Mouse (Mus musculus): ENCODE results near the gene Pycard.
"Not testable (repeated sequence)": the region's sequence is repeated elsewhere in the genome, so short reads cannot be mapped to it uniquely, and the experiment has no call there.

Gene Pycard

DNA sequence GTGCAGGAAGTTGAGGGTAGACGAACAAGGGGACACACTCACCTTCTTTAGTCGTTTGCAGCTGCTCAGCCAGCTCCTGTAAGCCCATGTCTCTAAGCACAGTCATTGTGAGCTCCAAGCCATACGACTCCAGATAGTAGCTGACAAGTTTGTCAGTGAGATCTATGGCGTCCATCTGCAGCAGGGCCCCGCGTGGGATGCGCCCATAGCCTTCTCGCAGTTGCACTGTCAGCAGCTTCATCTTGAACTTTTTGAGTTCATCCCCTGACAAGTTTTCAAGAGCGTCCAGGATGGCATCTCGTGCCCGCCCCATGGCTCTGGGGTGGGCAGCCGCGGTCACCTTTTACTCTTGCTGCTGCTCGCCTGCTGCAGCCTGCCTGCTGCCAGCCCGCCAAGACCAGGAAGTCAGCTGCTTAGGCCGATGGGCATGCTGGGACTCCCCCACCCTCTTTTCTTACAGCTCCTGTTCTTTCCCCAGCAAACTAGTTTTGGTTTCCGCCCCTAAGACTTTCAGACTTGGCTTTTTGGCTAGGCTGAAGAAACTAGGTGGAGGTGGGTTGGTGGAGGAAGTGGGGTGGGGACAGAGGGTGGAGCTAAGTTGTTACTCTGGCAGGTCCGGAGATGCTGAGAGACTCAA lies at the start of gene Pycard:
Gene Pycard (minus strand): TSS at position 527 of the 637 bp plus-strand sequence.
- DNase-seq (ENCODE audit: inconsistent age in 2 of 2, low spot score in 1 of 2): peak; percentile 38 to 74

DNA sequence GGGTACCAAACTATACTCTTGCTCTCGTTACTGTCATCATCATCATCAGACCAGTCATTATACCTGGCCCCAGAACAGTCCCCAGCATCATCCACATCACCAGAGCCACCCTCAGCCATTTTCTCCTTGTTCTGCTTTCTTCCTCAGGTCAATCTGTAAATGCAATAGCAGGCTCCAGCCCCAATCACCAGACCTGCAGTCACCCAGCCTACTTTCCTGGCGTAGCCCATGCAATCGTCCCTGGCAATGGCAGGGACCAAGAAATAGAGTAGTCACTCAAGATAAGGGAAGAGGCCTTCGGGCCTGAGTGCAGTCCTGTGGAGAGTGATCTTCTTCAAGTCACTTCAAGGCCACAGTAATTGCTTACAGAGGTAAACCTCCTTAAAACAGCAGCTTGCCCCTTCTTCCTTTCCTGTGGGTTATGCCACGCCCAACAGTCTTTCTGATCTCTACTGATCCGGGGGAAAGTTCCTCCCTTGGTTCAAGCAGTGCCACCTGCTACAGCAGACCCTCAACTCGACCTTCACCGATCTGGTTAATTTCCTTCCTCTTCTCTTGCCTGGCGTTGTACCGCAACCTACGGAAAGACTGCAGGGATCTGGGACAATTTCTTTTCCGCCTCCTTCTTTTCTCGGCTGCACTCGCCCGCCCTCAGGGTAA lies 48.6 kb upstream of the Pycard start:
- DNase-seq (ENCODE audit: inconsistent age in 2 of 2, low spot score in 1 of 2): not testable (repeated sequence)

DNA sequence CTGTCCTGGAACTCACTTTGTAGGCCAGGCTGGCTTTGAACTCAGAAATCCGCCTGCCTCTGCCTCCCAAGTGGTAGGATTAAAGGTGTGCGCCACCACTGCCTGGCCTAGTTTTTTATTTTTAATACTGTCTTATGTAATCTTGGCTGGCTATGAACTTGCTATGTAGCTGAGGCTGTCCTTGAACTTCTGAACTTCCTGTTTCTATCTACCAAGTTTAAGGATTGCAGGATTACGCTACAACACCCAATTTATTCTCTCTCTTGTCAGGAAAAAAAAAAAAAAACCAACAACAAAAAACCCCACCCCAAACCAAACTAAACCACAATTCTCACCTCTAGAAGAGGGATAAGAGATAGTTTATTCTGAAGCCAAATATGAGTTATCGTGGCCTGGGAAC lies 39.9 kb upstream of the Pycard start:
- DNase-seq (ENCODE audit: inconsistent age in 2 of 2, low spot score in 1 of 2): no peak

DNA sequence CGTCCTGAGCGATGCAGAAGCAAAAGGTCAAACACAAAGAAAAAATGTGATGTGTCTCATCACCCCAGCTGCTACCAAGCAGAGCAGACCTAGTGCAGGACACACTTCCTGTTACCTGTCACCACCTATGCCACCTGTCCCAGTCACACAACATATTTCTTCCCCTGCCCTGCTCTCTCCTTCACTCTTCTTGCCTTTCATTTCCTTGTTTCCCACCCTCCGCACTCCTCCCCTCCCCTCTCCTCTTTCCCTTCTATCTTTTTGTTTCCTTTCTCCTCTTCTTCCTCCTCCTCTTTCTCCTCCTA lies 39.3 kb upstream of the Pycard start:
- DNase-seq (ENCODE audit: inconsistent age in 2 of 2, low spot score in 1 of 2): no peak

DNA sequence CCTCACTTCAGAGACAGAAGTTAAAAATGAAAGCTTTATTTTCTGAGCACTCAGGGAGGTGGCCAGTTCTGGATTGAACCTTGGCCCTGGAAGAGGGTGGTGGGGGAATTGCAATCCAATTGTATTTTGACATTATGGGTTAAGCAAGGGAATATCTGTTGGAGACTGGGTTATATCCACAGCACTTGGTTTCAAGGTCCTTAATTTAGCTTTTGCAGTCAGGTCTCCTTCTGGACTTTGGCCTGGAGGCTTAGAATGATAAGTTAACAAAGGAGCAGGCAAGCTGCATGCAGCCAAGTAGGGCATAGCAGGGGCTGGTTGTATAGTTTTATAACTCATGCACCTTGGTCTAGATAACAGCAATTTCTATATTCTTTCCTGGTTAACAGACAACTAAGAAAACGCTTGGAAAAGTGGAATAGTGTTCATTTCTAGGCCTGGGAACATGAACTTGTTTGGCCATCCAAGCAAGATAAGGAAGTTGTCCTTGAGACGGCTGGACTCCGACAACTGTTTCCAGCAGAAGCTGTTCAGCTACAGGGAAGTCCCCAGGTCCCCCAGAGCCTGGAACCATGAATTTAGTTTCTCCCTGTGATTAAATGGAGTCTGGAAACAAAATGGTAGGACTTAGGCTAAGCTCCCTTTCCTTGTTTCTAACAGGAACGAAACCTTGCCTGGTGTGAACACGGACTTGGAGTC lies 38.8 kb upstream of the Pycard start:
- DNase-seq (ENCODE audit: inconsistent age in 2 of 2, low spot score in 1 of 2): peak; percentile 18 to 66

DNA sequence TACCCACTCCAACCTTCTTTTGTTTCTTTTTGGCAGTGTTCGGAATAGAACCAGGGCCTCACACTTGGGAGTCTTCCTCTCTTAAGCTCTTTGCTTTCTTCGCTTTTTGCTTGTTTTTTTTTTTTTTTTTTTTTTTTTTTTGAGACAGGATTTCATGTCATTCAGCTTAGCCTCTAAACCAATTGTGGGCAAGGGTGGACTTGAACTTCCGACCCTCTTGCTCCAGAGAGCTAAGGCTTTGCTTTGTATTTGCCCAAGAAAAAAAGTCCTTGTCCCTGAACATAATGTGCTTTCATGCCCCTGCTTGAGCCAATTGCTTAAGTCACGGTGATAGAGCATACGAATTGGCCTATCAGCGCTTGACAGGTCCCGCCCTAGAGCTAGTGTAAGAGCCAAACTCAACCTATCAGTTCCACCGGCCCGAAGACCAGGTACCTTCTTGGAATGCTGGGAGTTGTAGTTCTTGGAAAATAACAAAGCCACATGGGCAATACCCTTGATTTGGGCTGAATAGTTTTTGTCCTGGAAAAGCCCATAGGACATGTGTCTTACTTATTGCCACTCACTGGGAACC lies 37.8 kb upstream of the Pycard start:
- DNase-seq (ENCODE audit: inconsistent age in 2 of 2, low spot score in 1 of 2): no peak

DNA sequence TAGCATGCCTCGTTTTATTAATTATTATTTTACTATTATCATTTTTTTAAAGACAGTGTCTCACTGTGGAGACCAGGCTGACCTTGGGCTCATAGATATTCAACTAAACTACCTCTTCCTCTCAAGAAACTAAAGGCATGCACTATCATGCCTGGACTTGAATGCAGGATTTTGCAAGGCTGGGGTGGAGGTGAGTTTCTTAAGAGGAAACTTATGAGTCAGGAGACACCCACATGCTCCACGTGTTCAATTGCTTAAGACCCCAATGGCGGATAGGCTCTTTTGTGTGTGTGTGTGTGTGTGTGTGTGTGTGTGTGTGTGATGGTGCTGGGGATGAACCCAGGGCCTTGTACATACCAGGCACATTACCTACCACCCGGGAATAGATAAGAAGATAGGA lies 31.7 kb upstream of the Pycard start:
- no peak for DNase-seq (ENCODE audit: inconsistent age in 2 of 2, low spot score in 1 of 2)

DNA sequence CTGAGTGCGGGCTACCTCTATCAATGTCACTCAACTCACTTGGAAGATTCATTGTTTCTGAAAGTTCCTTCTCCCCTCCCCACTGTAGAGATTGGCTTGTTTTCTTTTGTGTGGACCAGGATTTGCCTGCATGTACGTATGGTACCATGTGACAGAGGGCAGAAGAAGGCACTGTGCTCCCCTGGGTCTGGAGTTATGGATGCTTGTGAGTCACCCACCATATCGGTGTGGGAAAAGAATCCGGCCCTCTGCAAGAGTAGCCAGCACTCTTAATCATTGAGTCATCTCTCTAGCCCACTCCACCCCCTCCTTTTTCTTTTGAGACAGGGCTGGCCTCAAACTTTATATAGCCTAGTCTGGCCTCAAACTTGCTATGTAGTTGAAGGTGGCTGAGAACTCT lies 31.3 kb upstream of the Pycard start:
- DNase-seq (ENCODE audit: inconsistent age in 2 of 2, low spot score in 1 of 2): peak in 1 of 2 experiments; percentile 40

DNA sequence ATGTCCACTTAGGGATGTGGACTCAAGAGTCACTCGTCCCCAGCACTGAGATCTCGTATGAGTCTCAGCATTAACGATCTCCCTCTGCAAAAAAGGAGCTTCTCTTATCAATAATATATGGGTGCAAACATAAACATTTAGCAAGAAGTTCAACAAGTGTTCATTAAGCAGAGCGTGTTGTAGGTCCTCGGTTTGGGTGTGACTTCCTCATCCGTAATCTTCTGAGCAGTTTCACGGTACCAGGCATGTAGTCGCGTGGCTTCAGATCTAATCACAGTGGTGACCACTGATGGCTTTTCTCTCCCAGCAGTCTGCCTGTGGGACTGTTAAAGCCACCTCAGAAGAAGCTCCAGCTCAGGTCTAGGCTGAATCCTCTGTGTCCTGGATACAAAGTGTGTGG lies 30.7 kb upstream of the Pycard start:
- DNase-seq (ENCODE audit: inconsistent age in 2 of 2, low spot score in 1 of 2): no peak

DNA sequence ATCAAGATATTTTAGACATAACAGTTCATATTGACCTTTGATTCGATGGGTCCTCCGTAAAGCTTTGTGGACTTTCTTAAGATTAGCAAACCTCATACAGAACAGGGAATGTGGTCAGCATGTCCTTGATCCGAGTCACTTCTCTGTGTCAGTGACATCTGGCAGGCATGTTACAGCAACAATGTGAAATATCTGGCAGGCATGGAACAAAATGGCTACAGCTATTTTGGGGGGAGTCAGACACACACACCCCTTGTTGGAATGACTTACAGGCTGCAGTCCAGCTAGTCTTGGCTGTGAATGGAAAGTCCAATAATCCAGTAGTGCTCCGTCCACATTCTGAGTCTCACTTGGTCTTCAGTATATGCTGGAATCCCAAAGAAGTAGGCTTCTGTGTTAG lies 29.9 kb upstream of the Pycard start:
- DNase-seq (ENCODE audit: inconsistent age in 2 of 2, low spot score in 1 of 2): no peak

DNA sequence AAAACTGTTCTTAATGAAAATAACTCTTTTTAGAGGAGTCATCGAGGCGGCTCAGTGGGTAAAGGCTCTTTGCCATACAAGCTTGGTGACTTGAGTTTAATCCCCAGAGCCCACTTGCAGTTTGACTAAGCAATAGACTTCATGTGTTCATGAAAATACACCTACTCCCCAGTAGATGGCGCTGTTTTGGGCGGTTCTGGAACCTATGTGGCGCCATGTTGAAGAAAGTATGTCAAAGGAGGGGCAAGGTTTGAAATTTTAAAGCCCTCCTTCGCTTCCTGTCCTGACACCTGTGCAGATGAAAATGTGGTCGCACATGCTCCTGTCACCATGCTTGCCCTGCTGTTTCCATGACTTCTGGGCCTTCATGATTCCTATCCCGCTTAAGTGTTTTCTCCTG lies 29.3 kb upstream of the Pycard start:
- DNase-seq (ENCODE audit: inconsistent age in 2 of 2, low spot score in 1 of 2): no peak

DNA sequence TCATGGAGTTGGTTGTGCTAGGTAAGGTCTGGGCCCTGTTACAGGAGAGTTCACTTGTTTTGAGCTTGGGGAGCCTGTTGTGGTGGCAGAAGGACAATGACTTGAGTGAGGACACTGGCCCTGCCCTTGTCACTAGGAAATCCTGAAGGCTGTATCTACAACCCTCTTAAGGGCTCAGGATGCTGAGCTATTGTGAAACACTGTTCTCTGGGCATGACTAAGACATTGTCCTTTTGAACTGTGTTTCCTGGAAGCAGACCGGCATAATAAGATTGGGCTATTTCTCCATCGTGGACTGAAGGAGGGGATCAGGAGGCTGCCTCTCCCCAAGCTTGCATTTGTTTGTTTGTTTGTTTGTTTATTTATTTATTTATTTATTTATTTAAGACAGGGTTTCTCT lies 25.5 kb upstream of the Pycard start:
- DNase-seq (ENCODE audit: inconsistent age in 2 of 2, low spot score in 1 of 2): no peak

DNA sequence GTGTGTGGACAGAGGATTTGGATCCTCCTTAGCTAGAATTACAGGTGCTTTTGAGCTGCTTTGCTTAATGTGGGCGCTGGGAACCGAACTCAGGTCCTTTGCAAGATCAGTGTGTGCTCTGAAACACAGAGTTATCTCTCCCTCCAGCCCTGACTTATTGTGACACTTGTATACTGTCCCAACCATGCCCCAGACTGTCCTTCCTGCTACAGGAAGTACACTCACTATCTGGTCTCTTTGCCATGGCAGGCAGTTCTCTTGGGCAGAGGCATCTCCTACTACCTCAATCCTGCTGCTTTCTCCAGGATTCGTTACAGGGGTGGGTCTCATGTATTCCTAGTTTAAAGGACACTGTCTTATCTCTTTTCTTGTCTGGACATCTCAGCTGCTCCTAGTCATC lies 24.6 kb upstream of the Pycard start:
- DNase-seq (ENCODE audit: inconsistent age in 2 of 2, low spot score in 1 of 2): no peak

DNA sequence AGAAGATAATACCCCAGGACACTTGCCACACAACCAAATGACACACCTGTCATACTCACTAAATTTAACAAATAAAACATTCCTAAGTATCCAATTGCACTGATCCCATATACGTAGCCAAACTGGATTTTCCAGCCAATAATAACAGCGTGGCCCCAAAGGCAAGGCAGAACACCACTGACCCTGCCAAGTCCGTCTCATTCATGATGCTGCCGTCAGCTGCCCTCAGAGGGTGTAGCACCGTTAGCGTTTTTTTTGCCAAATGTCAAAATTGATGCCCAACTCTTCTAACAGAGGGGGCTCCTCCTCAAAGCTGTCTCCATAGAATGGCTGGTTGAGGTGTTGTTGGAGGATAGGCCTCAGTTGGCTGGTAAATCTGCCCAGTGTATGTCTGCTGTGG lies 23.0 kb upstream of the Pycard start:
- no peak for DNase-seq (ENCODE audit: inconsistent age in 2 of 2, low spot score in 1 of 2)

DNA sequence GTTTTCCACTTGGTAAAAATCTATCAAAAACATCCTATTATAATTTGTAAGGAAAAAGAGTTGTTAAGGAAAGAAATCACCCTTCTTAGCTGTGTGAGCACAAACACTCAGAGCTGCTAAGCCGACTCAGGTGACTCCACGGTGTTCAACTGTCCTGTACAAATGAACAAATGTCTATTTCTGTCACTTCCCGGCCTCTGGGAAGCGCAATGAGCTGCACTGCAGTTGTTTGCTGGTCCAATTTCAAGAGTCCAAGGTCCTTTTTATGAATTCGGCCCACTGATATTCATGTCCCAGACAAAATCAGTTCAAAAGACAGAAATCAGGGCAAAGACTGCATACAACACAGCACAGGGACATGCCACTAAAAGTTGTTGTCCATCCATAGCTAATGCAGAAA lies 22.5 kb upstream of the Pycard start:
- not testable (repeated sequence) for DNase-seq (ENCODE audit: inconsistent age in 2 of 2, low spot score in 1 of 2)

DNA sequence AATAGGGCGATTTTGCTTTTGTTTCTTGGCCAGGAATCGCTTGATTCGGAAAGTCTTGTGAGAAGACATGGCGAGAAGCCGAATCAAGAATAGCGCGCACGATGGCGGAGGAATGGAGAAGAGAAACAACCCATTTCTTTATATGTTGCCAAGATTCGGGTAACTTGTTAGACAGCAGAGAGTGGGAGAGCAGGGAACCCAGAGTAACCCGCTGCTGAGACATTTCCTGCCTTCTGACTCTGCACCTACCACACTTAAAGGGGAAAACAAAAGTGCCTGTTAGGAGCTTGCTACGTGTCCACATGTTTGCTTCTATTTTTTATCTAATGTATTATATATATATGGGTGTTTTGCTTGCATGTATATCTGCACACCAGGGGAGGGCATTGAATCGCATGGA lies 19.4 kb upstream of the Pycard start:
- DNase-seq (ENCODE audit: inconsistent age in 2 of 2, low spot score in 1 of 2): no peak

DNA sequence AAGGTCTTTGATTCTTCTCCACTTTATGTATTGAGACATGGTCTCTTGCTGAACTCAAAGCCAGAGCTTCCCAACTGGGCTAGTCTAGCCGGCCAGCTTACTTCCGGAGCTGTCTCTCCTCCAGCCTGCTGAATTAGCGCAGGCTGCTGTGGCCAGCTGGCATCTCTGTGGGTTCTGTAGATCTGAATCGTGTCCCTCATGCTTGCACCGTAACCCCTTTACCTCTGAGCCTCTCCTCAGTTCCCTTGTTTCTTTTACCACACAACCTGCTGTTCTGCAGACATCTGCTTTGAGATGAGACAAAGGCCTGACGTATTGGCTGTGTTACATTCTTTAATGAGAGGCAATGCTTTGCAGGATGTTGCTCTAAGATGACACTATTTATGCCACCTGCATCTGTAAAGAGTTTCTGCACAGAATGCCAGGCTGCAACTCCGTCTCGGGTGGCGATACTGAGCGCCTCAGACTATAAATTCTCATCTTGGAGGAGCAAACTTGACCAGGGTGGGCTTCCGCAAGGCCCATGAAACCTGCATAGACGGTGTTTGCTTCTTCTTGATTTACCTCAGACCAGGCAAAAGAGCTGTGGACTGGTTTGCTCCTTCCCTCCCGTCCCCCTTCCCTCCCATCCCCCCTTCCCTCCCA lies 18.6 kb upstream of the Pycard start:
- DNase-seq (ENCODE audit: inconsistent age in 2 of 2, low spot score in 1 of 2): no peak

DNA sequence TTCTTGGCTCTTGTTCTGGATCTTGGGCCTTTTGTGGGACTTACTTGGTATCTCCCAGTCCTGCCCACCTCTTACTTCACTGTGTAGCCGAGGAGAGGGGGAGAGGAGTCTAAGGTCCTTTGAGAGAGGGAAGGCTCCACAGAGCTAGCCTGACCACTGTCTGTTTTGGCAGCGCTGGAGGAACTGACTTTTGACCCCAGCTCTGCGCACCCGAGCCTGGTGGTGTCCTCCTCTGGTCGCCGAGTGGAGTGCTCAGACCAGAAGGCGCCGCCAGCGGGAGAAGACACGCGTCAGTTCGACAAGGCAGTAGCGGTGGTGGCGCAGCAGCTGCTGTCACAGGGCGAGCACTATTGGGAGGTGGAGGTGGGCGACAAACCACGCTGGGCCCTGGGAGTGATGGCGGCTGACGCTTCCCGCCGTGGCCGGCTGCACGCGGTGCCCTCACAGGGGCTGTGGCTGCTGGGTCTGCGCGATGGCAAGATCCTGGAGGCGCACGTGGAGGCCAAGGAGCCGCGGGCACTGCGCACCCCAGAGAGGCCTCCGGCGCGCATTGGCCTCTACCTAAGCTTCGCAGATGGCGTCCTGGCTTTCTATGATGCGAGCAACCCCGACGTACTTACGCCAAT lies 16.2 kb upstream of the Pycard start:
- no peak for DNase-seq (ENCODE audit: inconsistent age in 2 of 2, low spot score in 1 of 2)

DNA sequence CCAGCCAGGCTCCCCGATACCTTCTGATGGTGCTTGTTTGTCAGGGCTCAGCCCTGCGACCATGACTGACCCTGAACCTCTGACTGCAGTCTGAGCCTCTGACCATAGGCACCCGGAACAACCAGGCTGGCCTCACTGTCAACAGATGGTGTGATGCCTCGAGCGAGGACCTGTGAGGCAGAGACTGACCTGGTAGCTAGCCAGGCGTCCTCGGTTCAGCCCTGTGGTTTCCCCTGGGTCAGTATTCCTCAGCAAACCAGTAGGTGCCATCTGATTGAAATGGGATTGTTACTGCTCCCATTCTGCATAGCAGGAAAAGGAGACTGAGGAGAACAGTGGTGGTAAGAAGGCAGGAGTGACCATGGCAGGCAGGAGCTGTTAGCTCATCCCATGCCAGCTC lies 12.5 kb upstream of the Pycard start:
- DNase-seq (ENCODE audit: inconsistent age in 2 of 2, low spot score in 1 of 2): no peak

DNA sequence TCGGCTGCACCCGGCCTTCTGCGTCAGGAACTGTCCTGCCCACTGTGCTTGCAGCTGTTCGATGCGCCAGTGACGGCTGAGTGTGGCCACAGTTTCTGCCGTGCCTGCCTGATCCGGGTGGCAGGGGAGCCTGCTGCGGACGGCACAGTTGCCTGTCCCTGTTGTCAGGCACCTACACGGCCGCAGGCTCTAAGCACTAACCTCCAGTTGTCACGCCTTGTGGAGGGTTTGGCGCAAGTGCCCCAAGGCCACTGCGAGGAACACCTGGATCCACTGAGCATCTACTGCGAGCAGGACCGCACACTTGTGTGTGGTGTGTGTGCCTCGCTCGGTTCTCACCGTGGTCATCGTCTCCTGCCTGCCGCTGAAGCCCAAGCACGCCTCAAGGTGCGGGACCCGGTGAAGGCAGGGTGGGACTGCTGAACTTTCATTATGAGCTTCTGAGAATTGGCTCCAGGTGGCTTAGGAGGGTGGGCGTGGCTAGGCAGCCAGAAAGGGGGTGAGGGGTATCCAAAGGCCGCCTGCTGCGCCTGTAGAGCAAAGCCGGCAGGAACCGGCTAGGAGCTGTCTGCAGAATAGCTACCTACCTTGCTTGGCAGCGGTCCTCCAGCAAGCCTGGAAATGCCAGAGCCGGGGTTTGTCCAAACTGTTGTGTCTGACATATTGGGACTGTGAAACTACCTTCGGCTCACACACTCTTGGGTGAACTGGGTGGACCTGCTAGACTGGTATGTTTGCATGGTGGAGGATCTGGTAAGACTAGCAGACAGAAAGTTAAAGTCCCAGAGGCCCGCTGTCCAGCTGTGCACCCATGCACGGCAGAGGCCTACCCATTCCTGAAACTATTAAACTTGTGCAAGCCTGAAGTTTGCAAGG lies 11.1 kb upstream of the Pycard start:
- no peak for DNase-seq (ENCODE audit: inconsistent age in 2 of 2, low spot score in 1 of 2)

DNA sequence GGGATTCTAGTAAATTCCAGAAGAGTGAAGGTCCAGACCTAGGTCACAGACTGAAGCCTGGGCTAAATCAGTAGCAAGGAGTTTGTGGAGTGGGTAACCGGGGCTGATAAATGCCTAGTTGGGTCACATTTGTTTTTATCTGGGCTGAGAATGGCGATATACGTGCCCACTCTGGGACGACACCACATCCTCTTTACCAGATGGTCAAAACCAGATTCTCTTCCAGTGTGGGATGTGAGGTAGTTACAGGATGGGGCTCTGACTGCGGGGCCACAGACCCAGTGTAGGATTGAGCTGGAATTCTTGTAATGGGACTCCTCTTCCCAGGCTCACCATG lies 10.5 kb upstream of the Pycard start:
- DNase-seq (ENCODE audit: inconsistent age in 2 of 2, low spot score in 1 of 2): no peak

Data from adrenal gland, adult (tissue).